Mouse (Mus musculus): ENCODE results near the gene B3glct. TPM values are rescaled to one million over a fixed set of nuclear protein-coding genes. Genes with fewer than 3 reads are reported as not detected.

Gene B3glct
- 1 to 10 TPM; 4.0 to 8.1 TPM for polyA plus RNA-seq (2012; fragmentation: generic; extraction: Trizol)

DNA sequence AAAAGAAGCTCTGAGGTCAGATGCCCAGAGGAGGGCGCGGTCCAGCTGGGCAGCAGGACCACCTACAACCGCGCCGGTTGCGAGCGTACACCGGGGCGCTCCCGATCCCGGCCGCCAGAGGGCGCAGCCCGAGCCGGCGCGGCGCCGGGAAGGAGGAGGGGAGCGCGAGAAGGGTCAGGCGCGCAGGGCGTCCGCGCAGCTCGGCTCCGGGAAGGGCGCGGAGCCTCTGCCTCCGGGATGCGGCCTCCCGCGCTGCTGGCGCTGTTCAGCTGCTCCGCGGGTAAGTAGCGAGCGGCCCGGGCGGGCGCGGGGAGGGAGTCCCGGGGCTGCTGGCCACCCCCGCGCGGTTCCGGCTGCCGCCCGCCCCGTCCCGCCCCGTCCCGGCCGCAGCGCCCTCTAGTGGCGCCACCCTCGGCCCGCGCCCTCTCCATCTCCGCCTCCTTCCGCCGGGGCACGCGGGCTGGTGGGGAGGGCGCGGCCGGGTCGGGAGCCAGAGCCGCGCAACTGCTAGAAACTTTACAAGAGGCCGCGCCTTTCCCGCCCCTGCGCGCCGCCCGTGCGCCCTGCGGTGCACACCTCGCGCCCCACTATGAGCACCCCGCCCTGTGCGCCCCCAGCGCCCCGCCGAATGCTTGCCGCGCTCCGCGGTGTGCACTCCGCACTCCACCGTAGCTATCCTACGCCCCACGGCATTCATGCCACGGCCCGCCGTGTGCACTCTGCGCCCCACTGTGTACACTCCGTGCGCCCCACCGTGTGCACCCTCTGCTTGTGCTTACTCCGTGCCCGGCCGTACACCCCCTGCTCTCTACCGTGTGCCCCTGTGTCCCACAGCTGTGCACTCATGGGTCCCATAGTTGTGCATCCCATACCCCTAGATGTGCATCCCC lies at the start of gene B3glct:
B3glct (plus strand) TSS at position 131 of the 890 bp plus-strand sequence.

GRCm38 (mm10) chr5:149636075-149636920 lies 41.7 kb upstream of the B3glct start, which contains the start of gene Hsph1:
Gene Hsph1 (minus strand): TSS chr5:149636376.

Other genes with a start within 250 kb of the B3glct start
- 1 to 10 TPM in 1 of 2 experiments, under 1 TPM in 1; 0.19 to 1.0 TPM for gene Tex26, start 238.6 kb upstream of the B3glct start, polyA plus RNA-seq (2012; fragmentation: generic; extraction: Trizol)
- under 1 TPM in 1 of 2 experiments, not detected in 1; 0.07 TPM for gene Wdr95, start 149.6 kb upstream of the B3glct start, polyA plus RNA-seq (2012; fragmentation: generic; extraction: Trizol)
- 10 to 100 TPM in 1 of 2 experiments, 1 to 10 TPM in 1; 6.7 to 15.1 TPM for gene Hsph1, start 41.9 kb upstream of the B3glct start, polyA plus RNA-seq (2012; fragmentation: generic; extraction: Trizol)